Mouse (Mus musculus): ENCODE results near the gene Sh2d4b. TPM values are rescaled to one million over a fixed set of nuclear protein-coding genes. Genes with fewer than 3 reads are reported as not detected.

Sh2d4b gene
- total and polyA plus RNA-seq, 3 experiments: 0.12 to 0.26 TPM; not detected in 1

DNA sequence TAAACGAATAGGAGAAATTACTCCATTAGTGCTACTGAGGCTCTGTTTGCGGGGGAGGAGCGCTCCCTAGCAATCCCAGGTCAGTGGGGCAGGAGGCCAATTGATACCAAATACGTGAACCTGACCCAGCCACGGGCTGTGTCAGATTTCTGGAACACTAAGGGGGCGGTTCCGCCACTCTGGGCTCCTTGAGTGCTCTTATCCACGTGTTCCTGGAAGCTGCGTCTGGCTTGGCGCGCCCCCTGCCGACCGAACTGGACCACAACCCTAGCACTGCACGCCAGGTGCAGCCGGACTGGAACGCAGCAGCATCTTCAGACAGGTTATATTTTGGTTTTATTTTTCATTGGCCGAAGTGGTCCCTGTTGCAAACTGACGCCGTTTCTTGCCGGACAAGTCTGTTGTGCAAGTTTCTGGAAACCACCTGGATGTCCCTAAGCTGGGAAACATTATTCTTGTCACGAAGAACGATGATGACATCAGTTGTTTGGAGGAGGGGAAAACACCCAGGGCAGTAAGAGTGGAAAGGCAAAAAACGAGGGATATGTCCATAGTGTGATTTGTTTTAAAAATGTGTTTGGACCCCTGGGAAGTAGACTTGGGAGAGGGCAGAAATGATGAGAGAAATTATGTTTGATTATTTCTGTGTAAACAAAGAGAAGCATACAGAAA lies 1.6 kb upstream of the Sh2d4b start:
- H3K27ac ChIP-seq (ENCODE audit: control insufficient read depth, low read depth, low read length): no peak overlapping the region
- H3K9ac ChIP-seq (ENCODE audit: control insufficient read depth, low read depth, low read length, poor library complexity, severe bottlenecking): no peak overlapping the region
- H3K4me1 ChIP-seq (ENCODE audit: control insufficient read depth in 1 of 2, insufficient read depth in 2 of 2, low read length in 2 of 2): no peaks in the 10 kb centered on the region
- DNase-seq (ENCODE audit: low read depth, low spot score): peak; percentile 74
- H3K27me3 ChIP-seq (ENCODE audit: control insufficient read depth in 1 of 2, insufficient read depth in 2 of 2, low read length in 2 of 2): peaks cover 0 to 1% of the 10 kb centered on the region in 2 experiments; a peak in 1 of 4 replicates
- 0 out of 4 replicates have a peak overlapping the region, but pooled peaks of 1 of the 2 experiments have one; percentile 16 for H3K4me3 ChIP-seq (ENCODE audit: control insufficient read depth in 1 of 2, insufficient read depth in 1 of 2, low read depth in 2 of 2, low read length in 2 of 2)
- no peaks in the 10 kb centered on the region for H3K36me3 ChIP-seq (ENCODE audit: control insufficient read depth in 1 of 2, insufficient read depth in 2 of 2, low read length in 2 of 2)
- TF ChIP-seq GABPA (IDR thresholded peaks at IDR 0.05; ENCODE audit: low read depth, low read length): no peak
- TF ChIP-seq MYC (IDR thresholded peaks at IDR 0.05; ENCODE audit: low read depth, low read length): peak; percentile 84
- no peak for TF ChIP-seq ETS1 (IDR thresholded peaks at IDR 0.05; ENCODE audit: low read depth, low read length)
- TF ChIP-seq POLR2AphosphoS5 (IDR thresholded peaks at IDR 0.05; ENCODE audit: borderline replicate concordance, low read depth, low read length): no peak
- no peak for TF ChIP-seq UBTF (IDR thresholded peaks at IDR 0.05; ENCODE audit: borderline replicate concordance, insufficient read depth, low read depth, low read length)
- TF ChIP-seq MXI1 (IDR thresholded peaks at IDR 0.05; ENCODE audit: low read depth, low read length): peak; percentile 52; the same call in 1 of the 2 replicates
- no peak for TF ChIP-seq BHLHE40 (IDR thresholded peaks at IDR 0.05; ENCODE audit: borderline replicate concordance, low read depth, low read length)
- no peak for TF ChIP-seq E2F4 (IDR thresholded peaks at IDR 0.05; ENCODE audit: borderline replicate concordance, low read depth, low read length)
- TF ChIP-seq NELFE (IDR thresholded peaks at IDR 0.05; ENCODE audit: low read depth, low read length): no peak
- no peak for TF ChIP-seq ZMIZ1 (IDR thresholded peaks at IDR 0.05; ENCODE audit: low read depth, low read length)
- no peak for TF ChIP-seq POLR2AphosphoS2 (IDR thresholded peaks at IDR 0.05; ENCODE audit: low read length)
- TF ChIP-seq TCF12 (IDR thresholded peaks at IDR 0.05; ENCODE audit: low read depth, low read length): no peak
- peak; percentile 46 for TF ChIP-seq ZC3H11A (IDR thresholded peaks at IDR 0.05; ENCODE audit: low read depth, low read length)
- TF ChIP-seq CTCF (IDR thresholded peaks at IDR 0.05 in 2 of 3, conservative IDR thresholded peaks at IDR 0.05 in 1 of 3; ENCODE audit: control insufficient read depth in 1 of 3, insufficient read depth in 1 of 3, low read depth in 2 of 3, low read length in 3 of 3, poor library complexity in 1 of 3, severe bottlenecking in 1 of 3): peak; percentile 71 to 95 (median 83)
- no peak for TF ChIP-seq JUND (IDR thresholded peaks at IDR 0.05; ENCODE audit: low read depth, low read length)
- TF ChIP-seq USF1 (IDR thresholded peaks at IDR 0.05; ENCODE audit: low read depth, low read length): peak; percentile 51; the same call in 1 of the 2 replicates
- TF ChIP-seq RAD21 (IDR thresholded peaks at IDR 0.05; ENCODE audit: low read depth, low read length): peak; percentile 75
- TF ChIP-seq SMC3 (IDR thresholded peaks at IDR 0.05; ENCODE audit: low read depth, low read length): peak; percentile 66
- TF ChIP-seq MAX (IDR thresholded peaks at IDR 0.05; ENCODE audit: low read length): peak; percentile 90
- TF ChIP-seq POLR2A (IDR thresholded peaks at IDR 0.05; ENCODE audit: control insufficient read depth in 1 of 2, insufficient read depth in 1 of 2, low read depth in 1 of 2, low read length in 2 of 2, poor library complexity in 1 of 2): no peak
- H3K9me3 ChIP-seq (replicated peaks; ENCODE audit: insufficient read depth, low read length): no peaks in the 10 kb centered on the region
- H3K79me2 ChIP-seq (ENCODE audit: control insufficient read depth, insufficient read depth, low read length, poor library complexity): no peaks in the 10 kb centered on the region

DNA sequence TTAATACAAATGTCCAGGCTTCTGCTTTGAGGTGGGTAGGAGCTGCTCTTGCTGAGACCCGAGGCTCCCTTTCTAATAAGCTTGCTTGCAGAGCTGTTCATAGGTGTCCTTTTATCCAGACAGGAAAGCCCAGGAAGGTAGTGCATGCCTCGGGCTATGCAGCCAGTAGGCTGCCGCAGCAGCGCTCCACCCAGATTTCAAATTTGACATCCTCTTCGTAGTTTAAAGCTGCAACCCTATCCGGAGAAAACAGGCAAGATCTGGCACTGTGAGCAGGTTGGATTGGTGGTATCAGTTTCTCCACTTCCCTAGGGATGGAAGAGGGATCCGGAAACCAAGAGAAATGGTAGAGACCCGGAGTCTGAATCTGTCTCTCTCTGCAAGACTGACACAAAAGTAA lies 818 bp upstream of the Sh2d4b start:
- no peak overlapping the region for H3K4me3 ChIP-seq (ENCODE audit: control insufficient read depth in 1 of 2, insufficient read depth in 1 of 2, low read depth in 2 of 2, low read length in 2 of 2)
- no peaks in the 10 kb centered on the region for H3K79me2 ChIP-seq (ENCODE audit: control insufficient read depth, insufficient read depth, low read length, poor library complexity)
- H3K27me3 ChIP-seq (ENCODE audit: control insufficient read depth in 1 of 2, insufficient read depth in 2 of 2, low read length in 2 of 2): peaks cover 0 to 1% of the 10 kb centered on the region in 2 experiments; a peak in 1 of 4 replicates
- H3K27ac ChIP-seq (ENCODE audit: control insufficient read depth, low read depth, low read length): no peak overlapping the region
- no peaks in the 10 kb centered on the region for H3K9me3 ChIP-seq (replicated peaks; ENCODE audit: insufficient read depth, low read length)
- H3K4me1 ChIP-seq (ENCODE audit: control insufficient read depth in 1 of 2, insufficient read depth in 2 of 2, low read length in 2 of 2): no peaks in the 10 kb centered on the region
- H3K9ac ChIP-seq (ENCODE audit: control insufficient read depth, low read depth, low read length, poor library complexity, severe bottlenecking): no peak overlapping the region
- H3K36me3 ChIP-seq (ENCODE audit: control insufficient read depth in 1 of 2, insufficient read depth in 2 of 2, low read length in 2 of 2): no peaks in the 10 kb centered on the region
- no peak for DNase-seq (ENCODE audit: low read depth, low spot score)
- TF ChIP-seq POLR2AphosphoS5 (IDR thresholded peaks at IDR 0.05; ENCODE audit: borderline replicate concordance, low read depth, low read length): no peak
- TF ChIP-seq ZNF384 (IDR thresholded peaks at IDR 0.05; ENCODE audit: low read depth, low read length): no peak
- no peak for TF ChIP-seq EP300 (IDR thresholded peaks at IDR 0.05; ENCODE audit: low read depth in 1 of 2, low read length in 2 of 2)
- no peak for TF ChIP-seq RAD21 (IDR thresholded peaks at IDR 0.05; ENCODE audit: low read depth, low read length)
- no peak for TF ChIP-seq HCFC1 (IDR thresholded peaks at IDR 0.05; ENCODE audit: low read depth, low read length)
- TF ChIP-seq POLR2A (IDR thresholded peaks at IDR 0.05; ENCODE audit: control insufficient read depth in 1 of 2, insufficient read depth in 1 of 2, low read depth in 1 of 2, low read length in 2 of 2, poor library complexity in 1 of 2): no peak
- no peak for TF ChIP-seq UBTF (IDR thresholded peaks at IDR 0.05; ENCODE audit: borderline replicate concordance, insufficient read depth, low read depth, low read length)
- TF ChIP-seq GABPA (IDR thresholded peaks at IDR 0.05; ENCODE audit: low read depth, low read length): no peak
- no peak for TF ChIP-seq GATA1 (IDR thresholded peaks at IDR 0.05; ENCODE audit: low read depth, low read length)
- no peak for TF ChIP-seq JUND (IDR thresholded peaks at IDR 0.05; ENCODE audit: low read depth, low read length)
- no peak for TF ChIP-seq USF2 (IDR thresholded peaks at IDR 0.05; ENCODE audit: borderline replicate concordance in 1 of 2, insufficient read depth in 1 of 2, low read depth in 1 of 2, low read length in 2 of 2)
- no peak for TF ChIP-seq SIN3A (IDR thresholded peaks at IDR 0.05; ENCODE audit: low read length)
- TF ChIP-seq BHLHE40 (IDR thresholded peaks at IDR 0.05; ENCODE audit: borderline replicate concordance, low read depth, low read length): no peak
- no peak for TF ChIP-seq MAZ (IDR thresholded peaks at IDR 0.05; ENCODE audit: low read depth, low read length)
- TF ChIP-seq CHD2 (IDR thresholded peaks at IDR 0.05; ENCODE audit: low read length): no peak
- no peak for TF ChIP-seq RCOR1 (IDR thresholded peaks at IDR 0.05; ENCODE audit: low read depth, low read length)
- no peak for TF ChIP-seq TCF12 (IDR thresholded peaks at IDR 0.05; ENCODE audit: low read depth, low read length)
- no peak for TF ChIP-seq CHD1 (IDR thresholded peaks at IDR 0.05; ENCODE audit: low read depth, low read length)
